Mouse (Mus musculus): Measurements from ENCODE around the gene Pik3r6.

Pik3r6 gene

DNA sequence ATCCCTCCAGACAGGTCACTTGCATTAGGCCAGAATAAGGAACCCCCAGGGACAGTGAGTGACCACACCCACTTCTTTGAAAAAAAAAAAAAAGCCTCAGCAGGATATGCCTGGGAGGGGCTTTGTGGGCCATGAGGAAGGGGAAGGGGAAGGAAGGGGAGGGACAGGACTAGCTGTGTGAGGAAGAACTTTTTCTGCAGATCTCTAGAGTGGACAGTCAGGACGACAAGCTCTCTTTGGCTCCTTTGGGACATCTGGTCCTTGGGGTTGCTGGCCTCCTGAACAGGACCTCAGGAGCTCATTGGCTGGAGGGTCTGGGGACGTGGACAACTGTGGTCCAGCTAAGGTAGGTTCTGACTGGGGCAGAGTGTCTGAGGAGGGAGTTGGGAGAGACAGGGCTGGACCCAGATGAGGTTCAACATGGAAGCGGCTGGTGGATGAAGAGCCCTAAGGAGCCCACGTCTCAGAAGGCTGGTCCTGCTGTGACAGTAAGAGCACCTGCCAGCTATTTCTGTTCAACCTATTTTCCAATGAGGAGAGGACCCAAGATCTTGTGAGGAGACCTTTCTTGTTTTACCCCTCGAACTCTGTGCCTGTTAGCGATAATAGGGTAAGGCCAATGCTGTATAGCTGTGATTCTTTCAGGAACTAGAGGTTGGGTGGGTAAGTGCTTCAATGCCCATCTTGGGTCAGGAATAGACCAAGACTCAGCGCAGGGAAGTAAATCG is at the start of gene Pik3r6:
Pik3r6 (plus strand) TSS at position 118 of the 728 bp plus-strand sequence.
- no peak for ATAC-seq (ENCODE audit: insufficient number of reproducible peaks, low FRiP score, low TSS enrichment)

DNA sequence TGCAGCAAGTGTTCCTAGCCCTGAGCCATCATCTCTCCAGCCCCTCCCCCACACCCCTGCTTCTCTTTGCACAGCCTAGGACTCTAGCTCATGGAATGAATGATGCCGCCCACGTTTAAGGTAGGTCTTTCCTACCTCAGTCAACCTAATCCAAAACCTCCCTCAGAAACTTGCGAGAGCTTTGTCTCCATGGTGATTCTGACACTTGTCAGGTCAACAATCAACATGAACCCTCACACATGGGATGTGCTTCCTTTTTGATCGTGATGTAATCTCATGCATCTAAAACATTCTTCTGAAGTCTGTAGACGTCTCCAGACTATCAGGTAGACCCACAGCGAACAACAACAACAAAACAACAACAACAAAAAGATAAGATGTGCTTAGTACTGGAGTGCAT is 49.5 kb upstream of the Pik3r6 start:
- no peak for ATAC-seq (ENCODE audit: insufficient number of reproducible peaks, low FRiP score, low TSS enrichment)

DNA sequence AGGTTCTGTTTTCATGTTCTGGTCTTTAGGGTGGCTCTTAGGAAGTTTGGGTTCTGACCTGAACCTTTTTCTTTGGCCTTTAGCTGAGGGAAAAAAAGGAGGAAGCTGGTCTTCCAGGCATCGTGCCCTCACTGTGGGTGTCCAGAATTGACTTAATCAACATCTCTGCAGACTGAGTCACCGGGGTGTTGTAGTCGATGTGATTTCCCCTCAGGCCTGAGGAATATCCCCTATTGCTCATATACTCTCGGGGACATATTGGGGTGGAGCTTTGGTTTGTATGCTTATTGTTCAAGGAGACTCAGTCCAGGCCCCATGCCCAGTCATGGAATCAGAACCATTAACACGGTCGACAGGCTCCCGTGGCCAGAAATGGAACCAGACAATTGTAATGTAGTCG is 44.7 kb upstream of the Pik3r6 start:
- no peak for ATAC-seq (ENCODE audit: insufficient number of reproducible peaks, low FRiP score, low TSS enrichment)

DNA sequence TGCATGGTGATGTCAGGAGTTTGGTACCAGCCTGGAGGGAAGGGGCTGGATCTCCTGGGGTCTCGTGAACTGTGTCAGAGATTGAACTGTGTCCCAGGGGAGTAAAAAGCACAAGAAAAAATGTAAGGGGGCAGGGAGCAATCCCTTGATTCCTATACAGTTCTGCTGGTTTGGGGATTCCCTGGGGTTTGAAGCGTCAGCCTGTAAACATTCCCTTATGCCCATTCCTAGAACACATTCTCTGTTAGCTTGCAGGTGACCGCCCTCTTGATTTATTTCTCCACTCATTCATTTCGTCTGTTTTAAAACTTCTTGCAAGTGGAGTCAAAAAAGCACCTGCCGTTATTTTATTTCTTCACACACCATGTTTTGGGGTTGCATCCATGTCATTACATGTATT is 43.8 kb upstream of the Pik3r6 start:
- ATAC-seq (ENCODE audit: insufficient number of reproducible peaks, low FRiP score, low TSS enrichment): no peak

DNA sequence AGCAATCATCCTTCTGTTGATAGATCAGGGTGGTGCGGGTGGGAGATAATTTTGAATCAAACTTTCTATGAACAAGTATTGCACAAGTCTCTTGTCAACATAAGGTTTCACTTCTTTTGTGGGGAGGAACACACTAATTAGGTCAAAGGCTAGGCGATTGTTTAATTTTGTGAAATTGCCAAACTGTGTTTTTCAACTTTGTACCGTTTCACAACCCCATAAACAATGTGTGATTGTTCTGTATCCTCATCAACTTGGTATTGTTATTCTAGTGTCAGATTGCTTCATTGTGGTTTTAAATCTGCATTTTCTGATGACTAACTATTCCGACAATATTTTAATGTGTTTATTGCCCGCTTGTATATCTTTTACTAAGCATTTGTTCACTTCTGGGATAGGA is 43.3 kb upstream of the Pik3r6 start:
- ATAC-seq (ENCODE audit: insufficient number of reproducible peaks, low FRiP score, low TSS enrichment): no peak

DNA sequence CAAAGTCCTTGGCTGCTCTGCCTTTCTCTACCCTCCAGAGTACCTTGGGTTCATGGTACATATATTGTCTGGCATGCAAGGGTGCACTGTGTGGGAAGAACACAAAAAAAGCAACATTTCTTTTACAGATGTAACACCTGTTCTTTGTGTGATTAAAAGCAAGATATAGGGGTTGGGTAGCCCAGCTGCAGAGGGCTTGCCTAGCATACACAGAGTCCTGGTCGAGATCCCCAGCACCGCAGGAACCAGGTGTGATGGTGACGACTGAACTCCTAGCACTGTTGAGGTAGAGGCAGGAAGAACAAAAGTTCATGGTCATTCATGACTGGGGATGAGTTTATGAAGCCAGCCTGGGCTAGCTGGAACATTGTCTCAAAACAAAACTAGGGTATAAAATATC is 40.1 kb upstream of the Pik3r6 start:
- ATAC-seq (ENCODE audit: insufficient number of reproducible peaks, low FRiP score, low TSS enrichment): no peak

DNA sequence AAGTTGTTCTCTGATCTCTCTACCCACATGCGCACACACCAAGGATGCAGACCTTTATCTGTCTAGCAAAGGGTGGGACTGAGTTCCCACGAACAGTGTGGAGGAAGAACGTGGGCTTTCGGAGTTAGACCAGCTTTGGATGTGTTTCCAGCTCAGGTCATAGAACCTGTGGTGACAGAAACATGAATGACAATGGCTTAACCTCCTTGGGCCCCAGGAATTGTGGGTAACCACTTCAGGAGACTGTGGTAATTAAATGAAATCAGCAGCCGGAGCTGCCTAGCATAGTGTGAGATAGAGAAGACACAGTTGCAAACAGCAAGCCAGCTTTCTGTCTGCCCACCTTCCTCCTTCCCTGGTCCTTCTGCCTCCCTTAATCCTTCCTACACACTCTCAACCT is 38.6 kb upstream of the Pik3r6 start:
- no peak for ATAC-seq (ENCODE audit: insufficient number of reproducible peaks, low FRiP score, low TSS enrichment)

DNA sequence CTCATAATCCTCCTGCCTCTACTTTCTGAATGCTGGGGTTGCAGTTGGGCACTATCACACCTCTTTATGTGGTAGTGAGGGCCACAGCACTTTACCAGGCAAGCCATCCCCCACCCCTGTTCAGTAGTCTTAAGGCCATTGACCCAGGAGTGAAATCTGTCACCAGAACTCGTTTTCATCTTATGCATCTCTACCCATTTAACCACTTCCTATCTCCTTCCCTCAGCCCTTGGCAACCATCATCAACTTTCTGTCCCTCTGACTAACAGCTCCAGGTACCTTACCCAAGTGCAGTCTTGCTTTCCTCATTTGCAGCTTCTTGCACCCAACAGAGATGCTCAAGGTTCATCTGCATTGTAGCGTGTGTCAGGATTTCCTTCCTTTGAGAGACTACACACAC is 37.7 kb upstream of the Pik3r6 start:
- no peak for ATAC-seq (ENCODE audit: insufficient number of reproducible peaks, low FRiP score, low TSS enrichment)

DNA sequence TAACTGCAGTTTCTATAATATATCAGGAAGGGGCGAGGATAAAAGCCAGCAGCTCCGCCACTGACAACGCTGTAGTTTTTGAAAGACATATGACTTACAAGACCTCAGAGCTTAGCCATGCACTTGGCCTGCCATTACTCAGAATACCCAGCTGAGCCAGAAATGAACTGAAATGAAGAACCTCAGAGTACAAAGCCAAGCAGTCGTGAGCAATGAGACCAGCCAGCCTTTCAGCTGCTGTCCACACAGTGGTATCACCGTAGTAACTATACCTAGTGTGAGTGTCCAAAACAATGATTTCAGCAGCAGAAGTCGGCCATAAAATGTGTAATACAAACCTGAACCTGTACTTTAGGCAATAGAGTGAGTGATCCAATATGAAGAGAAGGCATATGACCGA is 35.4 kb upstream of the Pik3r6 start:
- ATAC-seq (ENCODE audit: insufficient number of reproducible peaks, low FRiP score, low TSS enrichment): no peak

DNA sequence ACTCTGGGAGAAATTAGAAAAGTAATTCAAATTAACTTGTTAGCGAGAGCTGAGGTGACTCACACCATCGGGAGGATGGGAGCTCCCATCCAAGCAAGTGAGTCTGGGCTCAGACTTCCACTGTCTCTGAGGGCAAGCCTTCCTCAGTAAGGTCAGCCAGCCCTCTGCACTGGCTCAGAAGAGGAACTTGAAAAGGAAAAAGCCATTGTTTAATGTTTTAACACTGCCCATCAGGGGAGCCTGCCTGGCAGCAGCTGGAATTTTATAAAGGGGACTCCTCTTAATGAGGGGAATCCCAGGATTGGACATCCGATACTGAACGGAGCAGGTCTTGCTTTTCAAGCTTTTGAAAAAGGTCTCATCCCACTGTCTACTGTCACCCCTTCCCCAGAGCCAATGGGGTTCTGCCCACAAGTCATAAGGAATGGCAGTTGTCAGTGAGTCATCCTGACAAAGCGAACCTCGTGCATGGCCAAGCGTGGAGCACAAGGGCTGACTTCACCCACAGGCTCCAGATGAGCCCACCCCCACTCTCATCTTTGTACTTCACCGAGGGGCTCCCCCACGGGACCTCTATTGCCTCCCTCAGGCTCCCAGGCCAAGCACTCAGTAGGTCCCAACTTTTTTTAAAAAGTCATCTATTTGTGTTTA is 34.7 kb upstream of the Pik3r6 start:
- no peak for ATAC-seq (ENCODE audit: insufficient number of reproducible peaks, low FRiP score, low TSS enrichment)

DNA sequence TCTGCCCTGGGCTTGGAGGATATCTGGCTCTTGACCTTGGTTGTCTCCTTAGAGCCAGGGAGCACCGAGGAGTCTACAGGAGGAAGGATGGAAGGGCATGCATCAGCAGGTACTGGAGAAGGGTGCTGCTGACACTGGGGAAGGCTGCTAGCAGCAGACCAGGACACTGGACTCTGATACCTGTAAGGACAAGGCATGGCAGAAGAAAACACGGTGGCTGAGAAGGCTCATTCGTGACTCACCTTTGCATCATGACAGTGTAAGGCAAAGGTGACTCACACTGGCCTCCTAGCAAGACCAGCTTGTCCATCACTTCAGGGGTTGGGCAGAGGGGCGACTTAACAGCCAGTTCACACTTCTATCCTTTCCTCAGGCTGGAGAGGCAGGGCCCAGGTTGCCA is 33.9 kb upstream of the Pik3r6 start:
- ATAC-seq (ENCODE audit: insufficient number of reproducible peaks, low FRiP score, low TSS enrichment): no peak

DNA sequence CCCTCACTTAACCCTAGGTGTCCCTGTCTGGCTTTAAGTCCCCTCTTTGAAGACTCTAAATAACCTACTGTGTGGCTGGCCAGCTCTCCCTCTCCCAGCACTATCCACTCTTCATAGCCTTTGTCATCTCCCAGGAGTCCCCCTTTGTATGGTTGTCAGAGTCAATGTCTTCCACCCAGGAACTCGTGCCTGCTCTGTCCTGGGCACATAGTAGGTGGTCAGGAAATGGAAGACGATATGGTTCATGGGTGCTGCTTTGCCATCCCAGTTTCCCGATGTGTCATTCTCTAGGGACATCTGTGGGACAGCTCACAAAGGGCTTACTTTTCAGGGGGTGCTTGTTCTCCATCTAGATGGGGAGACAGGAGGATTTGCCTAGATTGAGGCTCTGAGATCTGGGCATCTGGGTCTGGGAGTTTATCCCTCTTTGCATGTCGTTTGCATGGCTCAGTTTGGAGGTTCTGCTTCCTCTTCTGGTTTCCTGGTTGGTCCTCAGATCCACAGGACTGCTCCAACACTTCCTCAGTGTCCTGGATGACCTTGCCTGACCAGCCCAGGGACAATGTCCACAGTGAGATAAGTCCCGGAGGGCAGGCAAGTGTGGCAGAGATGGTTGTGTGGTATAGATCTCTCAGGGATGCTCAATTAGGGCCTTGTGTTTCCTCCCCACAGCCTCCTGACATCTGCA is 30.5 kb upstream of the Pik3r6 start:
- no peak for ATAC-seq (ENCODE audit: insufficient number of reproducible peaks, low FRiP score, low TSS enrichment)

DNA sequence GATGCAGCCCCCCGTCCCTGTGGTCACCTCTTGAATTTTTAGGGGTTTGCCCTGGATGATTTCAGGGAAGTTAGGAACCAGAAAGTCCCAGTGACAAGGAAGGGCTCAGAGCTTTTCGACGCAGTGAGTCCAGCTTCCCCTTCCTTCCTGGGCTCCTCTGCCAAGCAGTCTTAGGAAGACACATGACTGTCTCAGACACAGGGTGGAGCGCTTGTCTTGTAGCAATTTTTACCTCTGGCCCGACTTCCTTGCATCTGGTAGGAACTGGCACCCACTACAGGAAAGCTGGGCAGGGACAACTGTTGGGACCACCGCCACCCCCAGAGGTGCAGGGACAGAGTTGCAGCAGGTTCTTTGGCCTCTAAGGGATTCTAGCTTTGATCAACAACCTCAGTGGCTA is 28.2 kb upstream of the Pik3r6 start:
- no peak for ATAC-seq (ENCODE audit: insufficient number of reproducible peaks, low FRiP score, low TSS enrichment)

DNA sequence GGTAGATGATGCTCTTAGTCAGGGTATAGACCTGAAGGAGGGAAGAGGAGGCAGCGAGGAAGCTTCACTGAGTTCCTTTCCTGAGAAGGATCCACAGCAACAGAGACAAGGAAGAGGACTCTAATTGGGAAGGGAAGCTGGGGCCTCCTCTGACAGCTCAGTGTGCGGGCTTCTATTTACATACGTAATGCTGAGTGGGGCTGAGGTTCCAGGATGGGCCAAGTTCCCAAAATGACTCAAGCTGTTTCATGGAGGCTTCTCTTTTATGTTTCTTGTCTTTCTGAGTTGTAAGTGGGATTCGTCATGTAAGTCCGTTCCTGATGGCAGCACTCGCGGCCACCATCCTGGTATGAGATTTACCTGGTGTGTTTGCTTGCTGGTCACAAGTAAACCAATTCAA is 27.1 kb upstream of the Pik3r6 start:
- no peak for ATAC-seq (ENCODE audit: insufficient number of reproducible peaks, low FRiP score, low TSS enrichment)

DNA sequence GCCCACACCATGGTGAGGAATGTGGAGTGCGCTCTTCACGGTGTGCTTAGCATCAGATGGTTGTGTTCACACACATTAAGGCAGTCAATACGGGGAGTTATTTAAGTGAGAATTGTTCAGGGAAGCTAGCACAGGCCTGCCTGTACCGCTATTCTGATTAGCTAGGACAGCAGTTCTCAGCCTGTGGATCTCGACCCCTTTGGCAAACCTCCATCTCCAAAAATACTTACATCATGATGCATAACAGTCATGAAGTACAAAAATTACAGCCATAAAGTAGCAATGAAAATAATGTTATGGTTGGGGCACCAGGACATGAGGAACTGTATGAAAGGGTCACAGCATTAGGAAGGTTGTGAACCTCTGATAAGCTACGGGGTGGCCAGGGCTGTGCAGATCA is 25.2 kb upstream of the Pik3r6 start:
- no peak for ATAC-seq (ENCODE audit: insufficient number of reproducible peaks, low FRiP score, low TSS enrichment)

DNA sequence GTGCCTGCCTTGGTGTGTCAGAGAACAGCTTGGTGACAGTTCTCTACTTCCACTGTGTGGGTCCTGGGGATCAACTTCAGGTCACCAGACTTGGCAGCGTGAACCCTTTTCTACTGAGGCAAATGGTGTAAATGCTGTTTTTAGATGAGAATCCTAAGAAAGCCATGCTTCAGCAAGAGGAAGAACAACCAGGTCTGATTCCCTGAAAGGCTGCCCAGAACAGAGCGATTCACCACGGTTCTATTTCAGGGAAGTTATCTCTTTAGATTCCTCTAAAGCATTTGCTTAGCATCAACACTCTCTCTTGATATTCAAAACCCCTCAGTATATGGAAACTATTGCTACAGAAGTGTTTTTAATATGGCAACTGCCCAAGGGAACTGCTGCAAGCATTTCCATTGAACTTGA is 24.2 kb upstream of the Pik3r6 start:
- ATAC-seq (ENCODE audit: insufficient number of reproducible peaks, low FRiP score, low TSS enrichment): no peak

DNA sequence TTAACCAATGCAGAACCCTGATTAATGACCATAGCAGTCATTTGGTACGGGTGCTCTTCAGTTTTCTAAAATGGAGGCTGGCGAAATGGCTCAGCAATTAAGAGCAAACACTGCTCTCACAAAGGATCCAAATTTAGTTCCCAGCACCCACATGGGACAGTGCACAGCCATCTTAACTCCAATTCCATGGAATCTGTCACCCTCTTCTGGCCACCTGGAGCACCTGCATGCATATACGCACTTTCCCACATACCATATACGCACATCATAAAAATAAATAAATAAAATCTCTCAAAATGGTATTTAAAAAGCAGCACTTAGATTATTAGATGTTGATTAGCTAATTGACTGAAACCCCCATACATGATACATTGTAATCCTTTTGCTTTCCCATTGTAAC is 22.2 kb upstream of the Pik3r6 start:
- ATAC-seq (ENCODE audit: insufficient number of reproducible peaks, low FRiP score, low TSS enrichment): no peak

DNA sequence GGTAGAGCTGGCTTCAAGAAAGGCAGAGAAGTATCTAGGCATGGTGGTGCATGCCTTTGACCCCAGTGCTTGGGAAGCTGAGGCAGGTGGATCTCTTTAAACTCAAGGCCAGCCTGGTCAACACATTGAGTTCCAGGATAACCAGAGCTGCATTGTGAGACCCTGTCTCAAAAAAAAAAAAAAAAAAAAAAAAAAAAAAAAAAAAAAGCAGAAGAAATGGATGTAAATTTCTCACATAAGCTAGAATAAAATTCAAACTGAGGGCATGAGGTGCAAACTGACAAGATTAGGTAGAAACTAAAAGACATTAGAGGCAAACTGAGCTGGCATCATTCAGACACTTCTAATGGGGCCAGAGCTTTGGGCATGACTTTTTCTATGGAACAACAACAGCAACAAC is 20.8 kb upstream of the Pik3r6 start:
- ATAC-seq (ENCODE audit: insufficient number of reproducible peaks, low FRiP score, low TSS enrichment): no peak

DNA sequence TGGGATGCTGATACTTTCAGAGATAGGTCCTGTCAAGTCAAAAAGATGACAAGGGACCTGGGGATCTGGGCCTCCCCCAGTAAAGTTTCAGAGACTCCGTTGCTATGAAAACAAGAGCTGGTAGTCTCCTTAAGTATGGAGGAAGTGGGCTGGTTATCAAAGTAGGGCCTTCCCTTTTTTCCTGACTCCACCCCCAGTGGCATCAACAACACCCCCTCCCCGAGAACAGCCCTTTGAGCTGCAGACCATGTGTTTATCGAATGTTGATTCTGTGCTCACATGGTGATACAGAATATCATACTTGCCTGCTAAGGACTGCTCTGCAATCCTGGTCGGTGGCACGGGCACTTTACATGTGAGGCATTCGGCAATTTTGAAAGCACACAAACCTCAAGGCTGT is 19.6 kb upstream of the Pik3r6 start:
- no peak for ATAC-seq (ENCODE audit: insufficient number of reproducible peaks, low FRiP score, low TSS enrichment)

DNA sequence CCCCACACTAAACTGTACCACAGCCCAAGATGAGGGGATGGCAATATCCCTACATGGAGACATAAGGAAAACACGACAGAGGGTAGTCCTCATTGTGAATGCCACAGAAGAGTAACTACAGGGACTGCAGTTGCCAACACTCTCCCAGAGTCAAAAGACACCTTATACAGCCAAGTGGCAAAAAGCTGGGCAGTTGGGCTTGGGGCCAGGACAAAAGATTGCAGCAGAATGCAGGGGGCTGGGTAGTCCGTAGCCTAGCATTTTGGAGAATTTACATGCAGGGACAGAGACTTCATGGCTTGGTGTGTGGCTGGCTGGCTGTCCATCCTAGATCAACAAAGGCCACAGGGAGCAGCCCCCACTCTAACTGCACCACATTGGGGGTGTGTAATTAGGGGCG is 18.4 kb upstream of the Pik3r6 start:
- no peak for ATAC-seq (ENCODE audit: insufficient number of reproducible peaks, low FRiP score, low TSS enrichment)

DNA sequence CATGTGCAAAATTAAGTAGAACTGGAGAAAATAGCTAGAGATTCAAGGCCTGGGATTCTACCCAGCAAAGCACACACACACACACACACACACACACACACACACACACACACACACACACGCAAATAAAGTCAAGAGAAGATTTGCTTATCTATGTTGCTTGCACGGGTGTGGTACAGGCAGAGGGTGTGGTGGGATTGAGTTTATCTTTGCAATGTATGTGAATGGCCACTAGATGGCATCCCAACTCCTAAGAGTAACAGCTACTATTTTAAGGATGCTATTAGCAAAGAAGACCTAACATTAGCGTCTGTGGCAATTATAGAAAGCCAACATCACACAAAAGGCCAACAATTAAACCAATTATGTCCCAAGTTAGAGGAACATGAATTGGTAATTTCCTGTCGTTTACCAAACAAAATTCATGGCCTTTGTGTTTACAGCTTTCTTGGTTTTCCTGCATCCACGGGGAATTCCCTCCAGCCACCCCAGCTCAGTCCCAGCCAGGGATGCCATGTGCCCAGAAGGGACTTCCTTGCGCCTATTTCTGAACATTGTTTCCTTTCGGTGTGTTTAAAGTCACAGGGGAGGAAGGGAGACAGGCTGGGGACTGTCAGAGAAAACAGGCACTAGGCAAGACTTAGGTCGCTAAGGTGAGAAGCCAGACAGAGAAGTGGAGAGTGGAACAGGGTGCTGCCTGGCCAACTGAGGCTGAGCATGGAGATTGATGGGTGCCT is 17.4 kb upstream of the Pik3r6 start:
- no peak for ATAC-seq (ENCODE audit: insufficient number of reproducible peaks, low FRiP score, low TSS enrichment)
